Mouse (Mus musculus): ENCODE data around the gene Fam92b. TPM values are rescaled to one million over a fixed set of nuclear protein-coding genes. Genes with fewer than 3 reads are reported as not detected.

Gene Fam92b
- polyA plus RNA-seq, 1 experiment from 2014 or later: 0.94 TPM

DNA sequence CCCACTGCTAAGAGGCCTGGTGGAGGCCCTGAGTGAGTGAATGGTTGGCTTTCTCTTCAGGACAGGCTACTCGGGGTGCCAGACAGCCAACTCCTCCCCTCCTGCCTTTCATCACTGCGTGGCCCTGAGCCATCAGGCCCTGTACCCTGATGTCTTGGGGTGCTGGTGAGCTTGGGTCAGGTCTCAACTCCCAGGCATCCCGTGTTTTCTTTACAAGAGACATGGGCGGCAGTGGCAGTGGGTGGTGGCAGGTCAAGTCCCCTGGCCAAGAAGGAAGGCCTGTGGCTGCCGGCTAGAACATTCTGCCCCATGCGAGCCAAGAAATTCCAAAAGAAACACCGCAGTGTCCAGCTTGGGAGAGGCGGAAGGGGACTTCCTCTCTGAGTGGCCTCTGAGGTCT is 9.2 kb upstream of the Fam92b start:
- Histone ChIP-seq H3K4me2 (no peak overlapping the region), H3K9me3 (no peaks in the 10 kb centered on the region), H3K4me1 (peaks cover 50% of the 10 kb centered on the region), H3K4me3 (replicated peaks) (no peak overlapping the region), H3K27ac (no peak overlapping the region), H3K36me3 (no peaks in the 10 kb centered on the region), H3K27me3 (replicated peaks) (no peaks in the 10 kb centered on the region), H3K9ac (no peak overlapping the region)
- ATAC-seq (ENCODE audit: insufficient read depth, low FRiP score, low read depth): no peak
- 59% methylated on average over 8 of the region's 8 CpGs for WGBS

DNA sequence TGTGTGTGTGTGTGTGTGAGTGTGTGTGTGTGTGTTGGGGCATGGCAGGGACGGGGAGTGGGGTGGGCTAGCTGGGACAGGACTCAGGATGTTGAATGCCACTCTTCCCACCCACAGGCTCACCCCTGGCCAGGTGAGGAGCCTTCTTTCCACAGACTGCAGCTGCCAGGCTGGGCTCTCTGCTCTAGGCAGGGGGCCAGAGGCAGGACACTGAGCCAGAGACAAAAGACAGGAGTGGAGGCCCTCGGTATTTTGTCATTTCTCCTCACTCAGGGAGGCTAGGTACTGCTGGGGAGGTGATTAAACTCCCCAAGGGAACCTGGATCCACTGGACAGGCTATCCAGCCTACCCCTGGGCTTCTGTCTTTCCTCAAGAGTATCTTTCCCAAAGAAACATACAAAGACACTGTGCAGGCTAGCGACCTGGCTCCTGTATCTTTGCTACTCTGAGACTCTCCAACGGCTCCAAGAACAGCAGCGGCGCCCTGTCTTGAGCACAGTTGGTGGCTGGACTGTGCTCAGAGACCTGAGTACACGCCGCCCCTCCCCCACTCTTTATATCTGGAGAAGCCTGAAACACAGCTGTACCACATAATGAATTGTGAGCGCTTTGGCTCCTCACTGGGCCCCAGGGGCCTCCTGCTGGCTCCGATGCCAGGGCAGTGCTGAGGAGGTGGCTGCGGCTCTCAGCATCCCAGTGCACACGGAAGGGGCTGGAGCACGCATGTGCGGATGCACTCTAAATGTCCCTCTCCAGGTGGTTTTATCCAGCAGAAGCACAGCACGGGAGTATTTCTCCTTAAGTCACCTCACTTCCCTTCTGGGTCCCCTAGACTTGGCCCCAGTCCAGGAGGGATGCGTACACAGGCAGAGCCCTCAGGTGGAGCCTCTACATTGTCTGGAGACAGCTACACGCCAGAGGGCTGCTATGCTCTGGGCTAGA is 7.9 kb upstream of the Fam92b start:
- no peaks in the 10 kb centered on the region for H3K36me3 ChIP-seq
- H3K4me2 ChIP-seq: peak overlapping the region; percentile 34
- no peaks in the 10 kb centered on the region for H3K27me3 ChIP-seq (replicated peaks)
- H3K4me1 ChIP-seq: peaks cover 40% of the 10 kb centered on the region
- no peaks in the 10 kb centered on the region for H3K9me3 ChIP-seq
- H3K27ac ChIP-seq: peak overlapping the region; percentile 81
- peak; percentile 52; the same call in 1 of the 2 replicates for ATAC-seq (ENCODE audit: insufficient read depth, low FRiP score, low read depth)
- H3K4me3 ChIP-seq (replicated peaks): no peak overlapping the region
- no peak overlapping the region for H3K9ac ChIP-seq
- WGBS: 17% methylated on average over 17 of the region's 17 CpGs

DNA sequence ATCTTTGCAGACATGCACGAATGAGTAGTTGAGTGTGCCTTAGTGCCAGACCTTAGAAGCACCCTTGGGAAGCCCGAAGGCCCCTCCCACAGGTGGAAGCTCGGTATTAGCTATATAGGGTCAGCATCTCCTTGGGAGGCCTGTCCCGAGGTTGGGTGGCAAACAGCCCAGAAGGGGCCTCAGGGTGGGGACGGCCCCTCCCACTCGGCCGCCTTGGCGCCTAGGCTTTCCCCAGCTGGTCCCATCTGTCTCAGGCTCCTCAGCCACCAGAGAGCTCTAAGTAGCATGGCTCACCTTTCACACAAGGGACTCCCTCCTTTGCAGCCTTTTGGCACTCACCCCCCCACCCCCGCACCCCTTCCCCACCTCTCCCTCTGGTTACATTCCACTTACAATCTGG is 7.1 kb upstream of the Fam92b start:
- Histone ChIP-seq H3K27ac (peak overlapping the region; percentile 81; the same call in 1 of the 2 replicates), H3K27me3 (replicated peaks) (no peaks in the 10 kb centered on the region), H3K4me3 (replicated peaks) (no peak overlapping the region), H3K9ac (no peak overlapping the region), H3K9me3 (no peaks in the 10 kb centered on the region), H3K4me1 (peaks cover 35% of the 10 kb centered on the region), H3K36me3 (no peaks in the 10 kb centered on the region), H3K4me2 (0 out of 2 replicates have a peak overlapping the region, but pooled peaks have one; percentile 19)
- ATAC-seq (ENCODE audit: insufficient read depth, low FRiP score, low read depth): peak; percentile 47
- 23% methylated on average over 9 of the region's 9 CpGs for WGBS

DNA sequence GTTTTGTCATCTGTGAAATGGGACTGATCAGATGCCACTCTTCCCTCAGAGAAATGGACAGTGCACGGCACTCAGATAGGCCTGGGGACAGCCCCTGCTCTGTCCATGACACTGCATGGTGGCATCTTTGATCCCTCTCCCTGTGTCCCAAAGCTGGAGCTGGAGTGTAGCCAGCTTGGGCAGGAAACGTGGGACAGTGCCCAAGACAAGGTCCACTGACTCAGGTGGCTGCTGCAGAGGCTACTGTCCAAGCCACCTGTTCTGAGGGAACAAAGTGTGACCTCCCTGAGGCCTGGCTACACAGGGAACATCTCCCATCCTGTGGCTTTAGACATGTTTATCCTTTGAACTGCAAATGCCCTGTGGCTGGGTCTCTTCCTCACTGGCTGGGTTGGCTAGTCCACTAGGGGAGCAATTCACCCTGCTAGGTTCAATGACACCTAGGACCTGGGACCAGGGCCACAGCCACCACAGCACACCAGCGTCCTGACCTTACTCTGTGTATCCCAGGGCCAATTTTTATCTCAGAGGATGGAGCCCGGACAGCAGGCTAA is 4.7 kb upstream of the Fam92b start:
- Histone ChIP-seq H3K4me2 (no peak overlapping the region), H3K36me3 (no peaks in the 10 kb centered on the region), H3K4me3 (replicated peaks) (no peak overlapping the region), H3K27ac (no peak overlapping the region), H3K9ac (no peak overlapping the region), H3K4me1 (peaks cover 44% of the 10 kb centered on the region), H3K9me3 (no peaks in the 10 kb centered on the region), H3K27me3 (replicated peaks) (no peaks in the 10 kb centered on the region)
- WGBS: 70% methylated on average over 4 of the region's 4 CpGs
- ATAC-seq (ENCODE audit: insufficient read depth, low FRiP score, low read depth): no peak

DNA sequence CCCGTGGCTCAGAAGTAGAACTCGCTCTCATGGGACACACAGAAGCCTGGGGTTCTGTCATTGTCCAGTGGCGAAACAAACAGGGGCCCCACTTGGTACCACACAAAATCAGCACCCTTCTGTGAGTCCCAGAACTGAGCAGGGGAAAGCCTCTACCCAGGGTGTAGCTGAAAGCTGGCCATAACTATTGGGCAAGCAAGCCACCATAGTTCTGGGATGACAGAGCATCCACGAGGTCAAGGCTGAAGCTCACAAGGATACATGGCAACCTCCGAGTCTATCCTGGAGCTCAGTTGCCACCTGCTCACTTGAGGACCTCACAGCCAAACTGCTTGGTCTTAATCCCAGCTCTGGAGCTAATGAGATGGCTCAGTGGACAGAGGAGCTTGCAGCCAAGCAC is 4.0 kb upstream of the Fam92b start:
- H3K4me2 ChIP-seq: no peak overlapping the region
- no peak overlapping the region for H3K9ac ChIP-seq
- H3K36me3 ChIP-seq: no peaks in the 10 kb centered on the region
- no peaks in the 10 kb centered on the region for H3K27me3 ChIP-seq (replicated peaks)
- H3K4me3 ChIP-seq (replicated peaks): no peak overlapping the region
- no peaks in the 10 kb centered on the region for H3K9me3 ChIP-seq
- no peak for ATAC-seq (ENCODE audit: insufficient read depth, low FRiP score, low read depth)
- no peak overlapping the region for H3K27ac ChIP-seq
- peaks cover 41% of the 10 kb centered on the region for H3K4me1 ChIP-seq
- 81% methylated on average over 5 of the region's 5 CpGs for WGBS

DNA sequence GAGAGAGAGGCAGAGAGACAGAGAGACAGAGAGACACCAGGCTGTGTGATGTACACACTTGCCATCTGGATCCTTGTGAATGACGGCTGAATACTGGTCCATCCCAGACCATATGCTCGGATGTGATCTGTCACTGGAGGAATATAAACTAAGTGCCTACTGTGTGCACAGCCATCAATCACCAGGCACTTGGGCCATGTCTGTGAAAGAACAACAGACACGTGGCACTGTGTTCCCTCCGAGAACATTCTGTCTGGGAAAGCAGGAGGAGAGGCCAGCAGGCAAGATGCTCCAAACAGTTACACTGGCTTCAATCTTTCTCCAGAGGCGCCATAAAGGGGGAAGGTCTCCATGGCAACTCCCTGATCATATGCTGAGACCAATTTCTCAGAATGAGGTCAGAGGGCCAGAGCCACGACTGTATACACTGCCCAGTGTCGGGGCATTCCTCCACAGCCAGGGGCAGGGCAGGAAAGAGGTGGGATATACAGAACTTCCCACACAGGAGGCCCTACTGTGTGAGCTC is 3.2 kb upstream of the Fam92b start:
- no peak overlapping the region for H3K4me2 ChIP-seq
- ATAC-seq (ENCODE audit: insufficient read depth, low FRiP score, low read depth): no peak
- WGBS: 41% methylated on average over 7 of the region's 7 CpGs
- H3K9ac ChIP-seq: no peak overlapping the region
- no peaks in the 10 kb centered on the region for H3K27me3 ChIP-seq (replicated peaks)
- no peak overlapping the region for H3K4me3 ChIP-seq (replicated peaks)
- H3K4me1 ChIP-seq: peaks cover 33% of the 10 kb centered on the region
- H3K9me3 ChIP-seq: no peaks in the 10 kb centered on the region
- H3K27ac ChIP-seq: no peak overlapping the region
- H3K36me3 ChIP-seq: no peaks in the 10 kb centered on the region

DNA sequence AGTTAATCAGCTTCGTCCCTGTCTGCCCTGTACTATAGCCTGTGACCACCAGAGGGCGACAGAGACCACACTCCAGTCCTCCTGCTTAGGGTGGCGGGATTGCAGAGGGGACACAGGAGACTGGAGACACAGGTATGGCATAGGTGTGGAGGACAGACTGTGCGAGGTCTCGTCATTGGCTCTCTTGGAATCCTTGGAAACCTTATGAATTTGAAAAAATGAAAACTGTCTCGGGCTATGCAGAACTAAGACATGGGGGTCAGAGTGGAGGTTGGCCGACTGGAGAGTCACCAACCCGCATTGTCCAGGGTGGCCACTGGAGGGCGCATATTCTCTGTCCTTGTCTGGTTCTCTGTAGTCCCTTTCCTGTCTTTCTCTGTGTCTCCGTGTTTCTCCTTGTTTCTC is 1.8 kb upstream of the Fam92b start:
- no peaks in the 10 kb centered on the region for H3K9me3 ChIP-seq
- H3K4me3 ChIP-seq (replicated peaks): peak overlapping the region; percentile 14; the same call in 1 of the 2 replicates
- 0% methylated on average over 10 of the region's 10 CpGs for WGBS
- no peak overlapping the region for H3K27ac ChIP-seq
- H3K4me1 ChIP-seq: peaks cover 19% of the 10 kb centered on the region
- no peaks in the 10 kb centered on the region for H3K36me3 ChIP-seq
- peak overlapping the region; percentile 52 for H3K4me2 ChIP-seq
- H3K27me3 ChIP-seq (replicated peaks): no peaks in the 10 kb centered on the region
- H3K9ac ChIP-seq: no peak overlapping the region
- ATAC-seq (ENCODE audit: insufficient read depth, low FRiP score, low read depth): peak; percentile 61

DNA sequence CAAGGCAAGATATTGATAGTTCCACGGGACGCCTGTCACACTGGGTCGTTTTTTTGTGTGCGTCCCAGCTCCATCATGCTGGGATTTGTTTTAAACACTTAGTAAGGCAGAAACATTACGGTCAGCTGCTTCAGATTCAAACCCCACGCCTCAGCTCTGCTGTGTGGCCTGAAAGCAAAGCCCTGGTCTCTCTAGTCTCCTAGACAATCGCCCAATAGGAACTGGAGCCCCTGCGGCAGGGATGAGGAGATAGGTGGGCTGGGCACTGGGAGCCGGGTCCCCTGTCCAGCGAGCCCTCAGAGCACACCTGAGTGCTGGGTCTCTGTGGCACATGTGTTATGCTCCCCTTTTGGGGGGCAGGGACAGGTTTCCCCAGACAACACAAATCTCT is 853 bp upstream of the Fam92b start:
- no peaks in the 10 kb centered on the region for H3K9me3 ChIP-seq
- H3K4me3 ChIP-seq (replicated peaks): no peak overlapping the region
- ATAC-seq (ENCODE audit: insufficient read depth, low FRiP score, low read depth): no peak
- no peaks in the 10 kb centered on the region for H3K27me3 ChIP-seq (replicated peaks)
- H3K4me1 ChIP-seq: peaks cover 17% of the 10 kb centered on the region
- 13% methylated on average over 10 of the region's 10 CpGs for WGBS
- H3K4me2 ChIP-seq: peak overlapping the region; percentile 50
- 0 out of 2 replicates have a peak overlapping the region, but pooled peaks have one; percentile 13 for H3K27ac ChIP-seq
- H3K36me3 ChIP-seq: no peaks in the 10 kb centered on the region
- no peak overlapping the region for H3K9ac ChIP-seq

DNA sequence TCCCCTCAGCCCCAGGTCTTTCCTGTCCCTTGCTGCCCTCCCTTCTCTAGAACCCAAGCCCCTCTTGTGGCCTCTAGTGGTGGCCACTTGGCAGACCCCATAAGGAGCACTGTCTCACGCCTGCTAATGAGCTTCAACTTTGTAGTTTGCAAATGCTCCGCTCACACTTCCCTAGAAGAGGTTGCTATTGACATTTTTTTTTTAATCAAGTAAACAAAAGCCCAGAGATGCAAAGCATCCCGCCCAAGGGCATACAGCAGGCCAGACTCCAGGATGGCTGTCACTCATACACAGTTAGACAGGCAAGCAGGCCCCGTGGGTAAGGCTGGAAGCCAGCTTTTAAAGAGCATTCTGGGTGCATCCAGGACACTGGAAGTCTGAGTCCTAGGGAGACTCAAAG is 661 bp downstream of the Fam92b start:
- no peak for ATAC-seq (ENCODE audit: insufficient read depth, low FRiP score, low read depth)
- no peak overlapping the region for H3K4me3 ChIP-seq (replicated peaks)
- H3K4me1 ChIP-seq: peaks cover 17% of the 10 kb centered on the region
- 0 out of 2 replicates have a peak, but pooled peaks cover 2% of the 10 kb centered on the region for H3K27me3 ChIP-seq (replicated peaks)
- peak overlapping the region; percentile 77; the same call in 1 of the 2 replicates for H3K27ac ChIP-seq
- no peak overlapping the region for H3K9ac ChIP-seq
- no peak overlapping the region for H3K4me2 ChIP-seq
- H3K36me3 ChIP-seq: no peaks in the 10 kb centered on the region
- no peaks in the 10 kb centered on the region for H3K9me3 ChIP-seq
- 49% methylated on average over 4 of the region's 4 CpGs for WGBS

DNA sequence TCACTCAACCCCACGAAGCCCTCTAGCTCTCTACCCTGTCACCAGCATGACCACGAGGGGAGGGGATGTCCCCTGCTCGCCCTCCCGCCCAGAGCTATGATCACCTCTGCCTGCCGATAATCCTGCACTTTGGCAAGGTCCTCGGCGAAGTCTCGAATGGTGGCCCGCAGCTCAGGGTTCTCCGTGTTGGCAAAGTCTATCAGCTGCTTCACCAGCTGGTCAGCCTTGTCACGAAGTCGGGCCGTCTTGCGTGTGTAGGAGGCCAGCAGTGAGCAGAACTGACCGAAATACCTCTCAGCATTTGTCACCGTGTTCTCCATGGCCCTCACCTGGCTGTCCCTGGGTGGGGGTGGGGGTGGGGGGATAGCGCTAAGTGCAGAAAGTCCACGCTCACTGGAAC is 2.7 kb downstream of the Fam92b start:
- Histone ChIP-seq H3K4me1 (peaks cover 17% of the 10 kb centered on the region), H3K4me3 (replicated peaks) (no peak overlapping the region), H3K9ac (no peak overlapping the region), H3K9me3 (no peaks in the 10 kb centered on the region), H3K4me2 (no peak overlapping the region), H3K27me3 (replicated peaks) (0 out of 2 replicates have a peak, but pooled peaks cover 2% of the 10 kb centered on the region), H3K27ac (no peak overlapping the region), H3K36me3 (no peaks in the 10 kb centered on the region)
- 59% methylated on average over 18 of the region's 18 CpGs for WGBS
- no peak for ATAC-seq (ENCODE audit: insufficient read depth, low FRiP score, low read depth)

DNA sequence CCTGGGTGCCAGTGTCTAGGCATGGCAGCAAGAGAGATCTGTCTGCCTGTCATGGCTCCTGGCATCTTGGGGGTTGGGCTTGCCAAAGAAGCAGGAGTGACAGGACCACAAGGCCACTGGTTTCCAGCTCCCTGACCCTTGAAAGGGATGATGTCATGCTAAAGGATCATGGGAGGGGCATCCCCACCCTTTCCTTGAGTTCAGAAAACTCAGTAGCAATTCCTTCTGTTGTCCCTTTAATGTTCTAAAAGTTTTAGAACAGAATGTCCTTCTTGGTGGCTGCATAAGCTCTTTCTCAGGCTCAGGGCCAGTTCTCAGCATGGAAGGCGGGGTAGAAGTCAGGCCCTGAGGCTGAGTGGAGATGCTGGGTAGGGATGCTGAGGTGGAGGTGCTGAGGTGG is 4.1 kb downstream of the Fam92b start:
- no peaks in the 10 kb centered on the region for H3K36me3 ChIP-seq
- H3K27me3 ChIP-seq (replicated peaks): 0 out of 2 replicates have a peak, but pooled peaks cover 2% of the 10 kb centered on the region
- H3K4me1 ChIP-seq: peaks cover 16% of the 10 kb centered on the region
- 84% methylated on average over 1 of the region's 1 CpGs for WGBS
- H3K4me3 ChIP-seq (replicated peaks): no peak overlapping the region
- H3K4me2 ChIP-seq: no peak overlapping the region
- no peak overlapping the region for H3K27ac ChIP-seq
- ATAC-seq (ENCODE audit: insufficient read depth, low FRiP score, low read depth): no peak
- no peaks in the 10 kb centered on the region for H3K9me3 ChIP-seq
- no peak overlapping the region for H3K9ac ChIP-seq

DNA sequence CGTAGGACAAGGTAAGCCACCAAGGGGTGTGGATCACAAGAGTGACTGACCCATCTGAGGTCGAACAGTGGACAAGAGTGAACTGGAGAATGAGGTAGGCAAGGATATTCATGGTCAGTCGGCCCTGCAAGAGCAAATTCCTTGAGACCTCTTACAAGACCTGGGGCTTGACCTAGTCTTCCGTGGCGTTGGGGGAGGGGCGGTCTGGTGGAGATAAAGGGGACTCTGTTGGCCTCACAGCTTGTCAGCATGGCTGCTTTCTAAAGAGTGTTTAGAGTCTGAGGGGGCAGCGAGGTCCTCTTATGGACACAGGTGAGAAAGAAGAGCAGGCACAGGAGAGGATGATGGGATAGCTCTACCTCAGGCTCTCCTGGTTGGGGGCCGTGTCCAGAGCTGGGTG is 8.1 kb downstream of the Fam92b start:
- H3K4me2 ChIP-seq: no peak overlapping the region
- no peaks in the 10 kb centered on the region for H3K9me3 ChIP-seq
- no peak overlapping the region for H3K4me3 ChIP-seq (replicated peaks)
- no peaks in the 10 kb centered on the region for H3K36me3 ChIP-seq
- H3K4me1 ChIP-seq: no peaks in the 10 kb centered on the region
- H3K27me3 ChIP-seq (replicated peaks): peaks cover 2% of the 10 kb centered on the region; the same call in 1 of the 2 replicates
- 55% methylated on average over 8 of the region's 8 CpGs for WGBS
- ATAC-seq (ENCODE audit: insufficient read depth, low FRiP score, low read depth): no peak
- no peak overlapping the region for H3K27ac ChIP-seq
- H3K9ac ChIP-seq: no peak overlapping the region

Data from stomach, embryonic 15.5 days (tissue).